Mouse (Mus musculus) cortical plate, adult 2 months (tissue): ENCODE measurements around the gene Nap1l4.

ENCODE experiments used
- CTCF ChIP-seq: fragments of 200-500 bp; IDR thresholded peaks from 2 replicates; pipeline ENCODE4 v1.5.1; 2011; ENCODE audit warnings: mild to moderate bottlenecking, control low read depth, low read length; ENCODE audit not compliant: insufficient read depth; ENCODE audit errors: extremely low read depth
- POLR2A ChIP-seq: fragments of 200-500 bp; IDR thresholded peaks from 2 replicates; pipeline ENCODE4 v1.6.1; 2011; ENCODE audit warnings: mild to moderate bottlenecking, low read length, control low read depth; ENCODE audit not compliant: insufficient read depth; ENCODE audit errors: extremely low read depth

- TF ChIP-seq CTCF = no peak
- no peak for TF ChIP-seq POLR2A
Measured at GRCm38 (mm10) chr7:143563787-143564186, 14.9 kb upstream of the Nap1l4 start.
